Mouse (Mus musculus): ENCODE measurements around the gene Ddx49.

Ddx49 gene

GRCm38 (mm10) chr8:70316511-70317504, 14.5 kb upstream of the Ddx49 start:
- DNase-seq (ENCODE audit: low spot score in 2 of 2) = peak in 1 of 2 experiments; percentile 77

GRCm38 (mm10) chr8:70315624-70316510, 13.6 kb upstream of the Ddx49 start, which contains the start of gene Cers1:
Cers1 (plus strand) TSS chr8:70315775.
- DNase-seq (ENCODE audit: low spot score in 2 of 2) = peak in 1 of 2 experiments; percentile 75

- peak in 1 of 2 experiments; percentile 47 for DNase-seq (ENCODE audit: low spot score in 2 of 2)
Measured at GRCm38 (mm10) chr8:70313399-70313798, 11.1 kb upstream of the Ddx49 start.

- peak in 1 of 2 experiments; percentile 53 for DNase-seq (ENCODE audit: low spot score in 2 of 2)
Measured at GRCm38 (mm10) chr8:70309311-70309710, 7.0 kb upstream of the Ddx49 start.

GRCm38 (mm10) chr8:70302901-70303300, 612 bp upstream of the Ddx49 start:
- no peak for DNase-seq (ENCODE audit: low spot score in 2 of 2)

GRCm38 (mm10) chr8:70300881-70301280, 1.4 kb downstream of the Ddx49 start:
- no peak for DNase-seq (ENCODE audit: low spot score in 2 of 2)

- DNase-seq (ENCODE audit: low spot score in 2 of 2) = no peak
Measured at GRCm38 (mm10) chr8:70293988-70294405, 8.3 kb downstream of the Ddx49 start.

GRCm38 (mm10) chr8:70286737-70287136, 15.6 kb downstream of the Ddx49 start:
- DNase-seq (ENCODE audit: low spot score in 2 of 2) = no peak

- no peak for DNase-seq (ENCODE audit: low spot score in 2 of 2)
Measured at GRCm38 (mm10) chr8:70285304-70285703, 17.0 kb downstream of the Ddx49 start.

GRCm38 (mm10) chr8:70284421-70284820, 17.9 kb downstream of the Ddx49 start:
- DNase-seq (ENCODE audit: low spot score in 2 of 2) = no peak

- DNase-seq (ENCODE audit: low spot score in 2 of 2) = peak in 1 of 2 experiments; percentile 36
Measured at GRCm38 (mm10) chr8:70283136-70284077, 18.9 kb downstream of the Ddx49 start.

- peak; percentile 75 to 85 for DNase-seq (ENCODE audit: low spot score in 2 of 2)
Measured at GRCm38 (mm10) chr8:70282603-70283135, 19.6 kb downstream of the Ddx49 start, which contains the start of gene Homer3. Homer3 (plus strand) TSS chr8:70282827.

GRCm38 (mm10) chr8:70281001-70281400, 21.3 kb downstream of the Ddx49 start:
- DNase-seq (ENCODE audit: low spot score in 2 of 2) = no peak

GRCm38 (mm10) chr8:70279266-70279665, 23.0 kb downstream of the Ddx49 start:
- no peak for DNase-seq (ENCODE audit: low spot score in 2 of 2)

GRCm38 (mm10) chr8:70278175-70278574, 24.1 kb downstream of the Ddx49 start:
- DNase-seq (ENCODE audit: low spot score in 2 of 2) = no peak

- no peak for DNase-seq (ENCODE audit: low spot score in 2 of 2)
Measured at GRCm38 (mm10) chr8:70276476-70276875, 25.8 kb downstream of the Ddx49 start.

GRCm38 (mm10) chr8:70274350-70274749, 27.9 kb downstream of the Ddx49 start:
- no peak for DNase-seq (ENCODE audit: low spot score in 2 of 2)

GRCm38 (mm10) chr8:70272949-70273348, 29.3 kb downstream of the Ddx49 start:
- no peak for DNase-seq (ENCODE audit: low spot score in 2 of 2)

- no peak for DNase-seq (ENCODE audit: low spot score in 2 of 2)
Measured at GRCm38 (mm10) chr8:70268799-70269565, 33.3 kb downstream of the Ddx49 start.

GRCm38 (mm10) chr8:70268311-70268710, 34.0 kb downstream of the Ddx49 start:
- no peak for DNase-seq (ENCODE audit: low spot score in 2 of 2)

All from cerebellum, postnatal 4 days (tissue).